Mouse (Mus musculus) cortical plate, adult 2 months (tissue): ENCODE measurements around the gene Sprr4.
A peak's percentile ranks its signal among the peaks of the same experiment; 100 is the strongest.

ENCODE experiments used
- CTCF ChIP-seq: fragments of 200-500 bp; IDR thresholded peaks from 2 replicates; pipeline ENCODE4 v1.5.1; 2011; ENCODE audit warnings: mild to moderate bottlenecking, control low read depth, low read length; ENCODE audit not compliant: insufficient read depth; ENCODE audit errors: extremely low read depth
- POLR2A ChIP-seq: fragments of 200-500 bp; IDR thresholded peaks from 2 replicates; pipeline ENCODE4 v1.6.1; 2011; ENCODE audit warnings: mild to moderate bottlenecking, low read length, control low read depth; ENCODE audit not compliant: insufficient read depth; ENCODE audit errors: extremely low read depth

DNA sequence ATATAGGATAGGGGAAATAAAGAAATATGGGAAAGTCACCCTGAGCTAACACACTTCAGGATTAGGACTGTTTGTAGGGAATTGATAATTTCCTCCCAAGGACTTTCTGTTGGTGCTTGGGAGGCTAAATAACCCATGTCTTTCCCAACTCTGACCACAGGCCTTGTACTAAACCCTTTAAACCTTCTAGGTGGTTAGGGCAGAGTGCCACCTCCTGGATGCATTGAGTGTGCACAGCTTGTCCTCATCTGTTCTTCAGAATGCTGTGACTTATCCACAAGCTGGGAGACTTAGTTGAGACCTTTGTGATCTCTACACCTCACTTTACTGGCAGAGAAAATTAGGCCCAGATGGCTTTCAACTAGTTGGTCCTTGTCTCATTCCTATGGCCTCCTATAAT is 10.5 kb upstream of the Sprr4 start:
- TF ChIP-seq POLR2A = no peak
- TF ChIP-seq CTCF = peak; percentile 58
